Mouse (Mus musculus) right cerebral cortex, postnatal 4 days (tissue): ENCODE results near the gene Grhl1.
"Not testable (repeated sequence)": the region's sequence is repeated elsewhere in the genome, so short reads cannot be mapped to it uniquely, and the experiment has no call there.

Source experiments
- DNase-seq: peaks from one replicate; pipeline ENCODE4 v3.0.0-alpha.2; 2022

Gene Grhl1

DNA sequence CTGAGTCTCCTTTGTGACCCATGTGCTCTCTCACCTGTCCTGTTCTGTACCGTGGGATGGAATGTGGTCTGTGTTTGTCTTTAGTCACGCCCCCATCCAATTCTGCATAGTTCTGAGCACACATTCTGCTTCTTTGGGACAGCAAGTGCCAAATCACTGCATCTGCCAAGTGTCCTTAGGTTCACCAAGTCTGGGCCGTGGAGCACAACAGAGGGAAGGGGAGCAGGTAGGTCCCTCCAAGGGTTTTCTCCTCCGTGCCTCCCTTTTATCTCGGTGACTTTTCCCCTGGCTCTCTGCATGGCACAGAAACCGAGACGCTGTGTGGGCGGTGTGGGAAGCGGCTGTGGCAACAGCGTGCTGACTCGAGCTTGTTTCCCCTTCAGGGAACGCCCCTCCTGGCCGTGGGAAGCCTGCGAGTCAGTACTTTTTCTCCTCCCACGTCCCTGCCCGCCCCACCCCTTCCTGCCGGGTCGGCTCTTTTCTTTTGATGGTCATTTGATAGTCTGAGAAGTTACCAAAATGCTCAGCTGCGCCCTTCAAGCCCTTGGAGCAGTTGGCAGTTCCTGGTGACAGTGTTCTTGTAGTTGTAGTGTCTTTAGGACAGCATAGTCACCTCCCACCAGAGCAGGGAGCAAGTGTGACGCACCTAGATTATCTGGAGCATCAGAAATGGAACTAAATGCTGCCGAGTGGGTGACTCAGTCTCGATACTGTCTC, 21.0 kb downstream of the Grhl1 start:
- peak; percentile 31 for DNase-seq

DNA sequence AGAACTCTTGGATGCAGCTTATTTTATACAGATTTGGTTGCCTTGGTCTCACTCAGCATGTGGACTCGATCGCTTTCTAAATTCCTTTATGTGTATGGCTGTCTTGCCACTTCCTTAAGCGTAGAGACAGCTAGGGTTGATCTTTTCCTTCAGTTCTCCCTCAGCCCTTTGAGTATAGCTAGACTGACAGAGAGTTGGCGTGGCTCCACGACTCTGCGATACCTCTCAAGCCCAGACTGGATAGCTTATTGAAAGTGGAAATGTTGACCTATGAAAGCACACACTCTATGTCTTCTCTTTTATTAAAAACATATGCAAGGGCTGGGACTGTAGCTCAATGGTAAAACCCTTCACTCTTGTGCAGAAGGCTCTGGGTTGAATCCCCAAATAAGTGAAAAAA, 25.3 kb downstream of the Grhl1 start:
- no peak for DNase-seq

DNA sequence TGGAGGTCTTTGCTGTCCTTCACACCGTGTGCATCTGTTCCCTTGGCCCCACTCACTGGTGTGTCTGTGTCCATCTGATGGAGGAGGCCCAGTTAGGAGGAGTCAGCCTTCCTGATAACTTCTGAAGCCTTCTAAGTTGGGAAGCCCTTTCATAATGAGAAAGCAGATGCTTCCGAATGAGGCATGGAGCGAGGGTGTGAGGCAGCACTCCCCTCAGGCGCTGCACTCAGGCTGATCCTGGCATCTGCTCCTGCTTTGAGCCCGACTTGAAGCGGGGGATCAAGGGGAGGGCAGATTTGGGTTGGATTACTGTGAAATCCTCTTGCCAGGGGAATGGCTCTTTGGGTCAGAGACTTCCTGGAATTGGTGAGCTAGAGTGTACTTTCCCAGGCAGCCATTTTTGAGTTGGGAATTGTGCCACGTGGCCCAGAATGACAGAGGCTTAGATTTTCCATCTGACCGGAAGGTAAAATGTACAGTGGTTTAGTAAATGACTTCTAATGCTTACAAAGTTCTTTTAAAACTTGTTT, 27.3 kb downstream of the Grhl1 start:
- DNase-seq, result no peak

DNA sequence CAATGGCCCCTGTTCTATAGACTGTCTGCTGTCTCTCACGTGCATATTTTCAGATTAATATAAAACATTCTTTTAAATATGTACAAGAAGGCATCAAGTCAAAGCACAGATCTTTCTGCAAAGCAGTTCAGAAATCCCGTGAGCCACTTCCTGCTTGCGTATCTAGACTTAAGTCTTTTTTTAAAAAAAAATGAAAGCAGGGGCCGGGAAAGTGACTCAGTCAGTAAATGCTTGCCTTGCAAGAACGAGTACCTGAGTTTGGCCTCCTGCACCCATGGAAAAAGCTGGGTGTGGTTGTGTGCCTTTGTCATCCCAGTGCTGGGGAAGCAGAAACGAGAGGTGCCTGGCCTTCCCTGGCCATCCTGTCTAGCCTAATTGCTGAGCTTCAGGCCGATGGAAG, 28.0 kb downstream of the Grhl1 start:
- DNase-seq, result no peak

DNA sequence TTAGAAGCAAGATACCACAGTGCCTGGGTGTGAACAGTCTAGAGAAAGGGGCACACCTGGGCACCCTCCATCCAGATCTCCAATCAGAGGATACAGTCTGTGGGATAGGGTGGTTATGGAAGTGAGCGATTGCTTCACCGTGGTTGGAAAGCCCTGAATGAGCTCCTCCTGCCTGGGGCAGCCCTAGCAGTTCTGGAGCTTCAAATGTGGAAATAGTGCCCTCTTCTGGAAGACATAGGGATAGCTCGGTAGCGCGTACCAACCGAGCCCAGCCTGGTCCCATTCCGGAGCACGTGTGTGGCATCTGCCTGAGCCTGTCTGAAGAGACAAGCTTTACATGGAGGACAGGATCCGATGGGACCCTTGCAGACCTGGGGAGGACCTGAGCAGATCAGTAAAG, 28.7 kb downstream of the Grhl1 start:
- peak; percentile 54 for DNase-seq

DNA sequence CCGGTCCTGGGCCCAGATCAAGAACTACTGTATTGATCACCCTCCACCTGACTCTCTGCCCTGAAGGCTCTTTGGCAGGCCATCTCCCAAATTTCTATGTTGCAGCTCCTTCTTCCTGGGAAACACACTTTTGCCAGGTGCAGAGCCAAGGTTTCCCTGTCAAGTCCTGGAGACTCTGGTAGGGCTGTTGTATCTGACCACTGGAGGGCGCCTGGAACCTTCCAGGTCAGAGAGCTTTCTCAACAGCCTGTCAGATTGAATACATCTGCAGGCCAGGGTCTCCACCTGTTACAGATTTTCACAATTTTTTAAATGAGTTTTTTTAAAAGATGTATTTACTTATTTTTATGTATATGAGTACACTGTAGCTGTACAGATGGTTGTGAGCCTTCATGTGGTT, 31.2 kb downstream of the Grhl1 start:
- peak; percentile 76 for DNase-seq

DNA sequence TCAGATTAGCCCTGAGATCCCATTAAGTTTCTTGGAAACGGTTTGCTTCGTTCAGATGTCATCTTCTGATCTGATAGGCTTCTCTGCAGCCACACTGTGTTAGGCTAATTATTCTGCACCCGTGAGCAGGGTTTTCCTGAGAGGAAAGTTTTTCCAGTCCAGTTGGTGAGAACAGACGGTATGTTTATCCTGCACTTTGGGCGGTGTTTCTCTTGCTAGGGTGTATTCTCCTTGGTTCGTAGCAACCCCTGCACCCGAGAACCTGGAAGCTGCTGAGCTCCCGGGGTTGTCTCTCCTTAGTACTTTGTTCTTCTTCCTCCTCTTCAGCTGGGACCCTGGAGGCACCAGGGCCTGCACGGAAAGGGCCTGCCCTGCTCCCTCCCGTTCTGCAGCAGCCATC, 34.1 kb downstream of the Grhl1 start:
- DNase-seq, result no peak

DNA sequence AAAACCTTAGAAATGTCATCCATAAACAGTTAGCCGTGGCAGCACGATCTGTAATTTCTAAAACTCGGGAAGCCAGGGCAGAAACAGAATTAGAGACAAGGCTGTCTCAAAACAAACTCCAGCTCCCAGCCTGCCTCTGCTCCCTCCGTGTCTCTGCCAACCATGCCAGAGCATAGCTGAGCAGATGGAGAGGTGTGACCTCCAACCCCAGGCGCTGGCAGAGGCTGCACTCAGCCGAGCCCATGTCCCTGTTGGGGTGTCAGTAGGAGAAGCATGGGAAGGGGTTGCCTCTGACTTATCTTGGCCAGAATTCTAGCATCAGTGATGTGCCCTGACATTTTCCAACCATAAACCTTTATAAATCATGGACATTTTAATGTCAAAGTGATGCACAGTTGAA, 40.5 kb downstream of the Grhl1 start:
- DNase-seq, result no peak

DNA sequence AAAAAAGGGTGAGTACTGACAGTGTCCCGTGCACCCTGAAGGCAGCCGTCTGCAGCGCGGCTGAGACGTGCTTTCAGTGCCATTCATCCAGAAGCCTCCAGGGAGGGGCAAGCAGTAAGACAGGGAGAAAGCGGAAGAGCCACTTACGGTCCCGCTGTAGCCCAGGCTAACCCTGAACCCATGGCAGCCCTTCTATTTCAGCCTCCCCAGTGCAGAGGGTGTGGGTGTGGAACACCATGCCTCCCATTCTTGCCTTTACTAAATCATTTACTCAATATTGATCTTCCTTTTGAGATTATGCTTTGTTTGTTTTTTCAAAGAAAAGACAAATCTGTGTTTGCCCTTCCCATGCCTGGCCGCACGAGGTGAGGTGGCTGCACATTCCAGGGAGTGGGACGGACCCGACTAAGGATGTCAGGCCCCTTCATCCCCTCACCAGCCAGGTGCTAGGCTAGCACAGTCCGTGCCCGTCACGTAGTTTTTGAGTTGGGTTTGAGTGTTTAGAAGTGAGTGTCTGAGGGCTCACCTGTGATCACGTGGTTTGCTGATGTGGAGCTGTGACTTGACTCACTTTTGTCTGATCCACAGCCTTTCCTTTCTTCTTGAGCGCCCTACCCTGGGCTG, 42.5 kb downstream of the Grhl1 start:
- no peak for DNase-seq

DNA sequence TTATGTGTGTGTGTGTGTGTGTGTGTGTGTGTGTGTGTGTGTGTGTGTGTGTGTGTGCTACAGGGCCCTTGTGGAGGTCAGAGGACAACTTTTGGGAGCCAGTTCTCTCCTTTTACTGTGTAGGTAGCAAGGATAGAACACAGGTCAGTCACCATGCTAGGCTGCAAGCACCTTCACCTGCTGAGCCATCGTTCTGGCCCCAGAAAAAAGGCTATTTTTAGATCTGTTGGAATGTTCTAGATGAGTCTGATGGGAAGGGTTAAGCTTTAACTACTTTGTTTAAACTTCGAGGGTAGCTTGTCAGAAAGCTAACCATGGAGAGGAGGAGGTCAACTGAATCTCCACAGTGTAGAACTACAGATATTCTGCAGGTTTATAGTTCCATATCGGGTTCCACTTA, 43.1 kb downstream of the Grhl1 start:
- DNase-seq, result no peak

DNA sequence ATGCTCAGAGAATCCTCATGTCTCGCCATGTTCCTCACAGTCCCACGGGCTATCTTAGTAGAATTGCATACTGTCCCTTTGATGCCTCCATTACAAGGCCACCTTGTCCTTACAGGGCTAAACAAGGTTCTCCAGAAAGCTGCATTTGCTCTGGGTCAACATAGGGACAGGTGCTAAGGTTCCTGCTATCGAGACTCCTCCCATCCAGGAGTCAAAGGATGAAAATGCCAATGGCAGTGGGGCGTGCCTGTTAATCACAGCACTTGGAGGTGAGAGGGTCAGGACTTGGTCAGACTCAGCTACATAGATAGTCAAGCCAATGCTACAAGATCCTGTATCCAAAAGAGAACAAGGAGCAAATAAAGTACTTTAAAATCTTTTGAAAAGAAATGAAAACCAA, 47.4 kb downstream of the Grhl1 start:
- no peak for DNase-seq

DNA sequence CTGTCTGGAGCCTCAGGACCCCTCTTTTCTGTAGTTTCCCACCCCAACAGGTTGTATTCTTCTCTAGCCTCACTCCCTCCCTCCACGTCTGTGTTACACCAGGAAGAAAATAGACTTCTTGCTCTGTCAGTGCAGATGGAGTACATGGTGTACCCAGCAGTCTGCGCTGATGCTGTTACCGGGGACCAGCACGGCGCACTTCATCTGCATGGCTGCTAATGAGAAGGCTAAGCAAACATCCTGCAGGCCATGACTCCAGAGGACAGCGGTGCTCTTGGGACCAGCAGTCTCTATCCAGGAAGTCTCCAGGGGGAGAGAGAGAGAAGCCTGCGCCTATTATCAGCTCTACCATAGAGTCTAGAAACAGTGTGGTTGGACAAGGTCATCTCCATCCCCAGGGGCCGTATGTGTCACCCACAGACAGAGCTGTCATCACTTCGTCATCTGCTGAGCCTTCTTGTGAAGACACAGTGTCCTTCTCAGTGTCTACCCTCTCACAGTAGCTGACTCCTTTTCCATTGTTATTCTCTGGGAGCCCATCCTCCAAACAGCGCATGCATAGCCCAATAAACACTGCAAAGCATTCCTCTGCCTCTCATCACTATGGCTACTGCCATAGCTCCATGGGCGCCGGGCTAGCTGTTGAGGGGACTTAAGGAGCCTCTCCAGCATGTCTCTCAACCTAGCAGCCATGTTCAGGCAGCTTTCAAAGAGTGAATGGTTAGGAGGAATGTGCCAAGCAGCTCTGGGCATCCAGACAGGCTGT, 51.6 kb downstream of the Grhl1 start:
- DNase-seq, result peak; percentile 15

DNA sequence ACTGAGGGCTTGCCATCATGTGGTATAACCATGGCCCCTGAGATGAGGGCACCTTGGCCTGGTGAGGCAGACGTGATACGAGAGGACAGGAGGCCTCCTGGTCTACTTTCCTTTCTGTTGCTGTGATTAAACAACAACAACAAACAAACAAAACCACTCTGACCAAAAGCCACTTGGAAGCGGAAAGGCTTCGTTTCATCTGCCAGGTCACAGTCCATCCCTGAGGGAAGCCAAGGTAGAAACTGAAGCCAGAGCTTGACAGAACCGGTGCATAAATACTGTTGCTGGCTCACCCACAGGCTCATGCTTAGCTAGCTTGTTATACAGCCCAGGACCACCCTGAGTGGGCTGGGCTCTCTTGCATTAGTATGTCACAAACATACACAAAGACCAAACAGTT, 54.3 kb downstream of the Grhl1 start:
- DNase-seq, result no peak

DNA sequence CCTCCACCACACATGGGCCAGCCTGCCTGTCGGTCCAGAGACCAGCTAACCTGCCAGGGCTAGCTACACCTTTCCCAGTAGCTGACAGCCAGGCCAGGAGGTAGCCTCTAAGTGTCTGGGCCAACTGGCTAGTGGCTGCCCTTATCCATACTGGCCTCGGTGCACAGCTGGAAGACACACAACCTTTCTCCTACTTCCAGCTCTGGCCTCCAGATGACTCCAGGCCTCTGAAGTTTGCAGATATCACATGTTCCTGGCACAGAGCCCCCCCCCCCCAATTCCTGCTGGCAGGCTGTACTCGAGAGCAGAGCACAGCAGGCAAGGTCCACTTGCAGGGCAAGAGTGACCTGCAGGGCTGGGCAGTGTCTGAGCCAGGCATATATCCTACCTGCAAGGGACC, 55.1 kb downstream of the Grhl1 start:
- no peak for DNase-seq

DNA sequence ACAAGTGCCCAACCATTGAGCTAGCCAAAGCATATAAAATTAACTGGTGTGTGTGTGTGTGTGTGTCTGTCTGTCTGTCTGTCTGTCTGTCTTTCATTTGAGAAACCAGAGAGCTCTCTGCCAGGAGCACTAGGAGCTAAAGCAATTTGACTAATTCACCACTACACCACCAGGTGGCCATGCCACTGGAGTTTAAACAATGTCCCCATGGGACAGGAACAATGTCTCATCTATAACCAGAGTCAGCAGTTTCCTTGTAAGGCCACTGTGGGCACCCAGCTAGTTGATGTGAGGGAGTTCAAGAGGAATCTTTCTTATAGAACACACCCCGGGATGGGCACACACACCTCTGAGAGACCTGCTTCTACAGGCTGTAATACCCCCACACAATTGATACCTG, 58.1 kb downstream of the Grhl1 start:
- no peak for DNase-seq

DNA sequence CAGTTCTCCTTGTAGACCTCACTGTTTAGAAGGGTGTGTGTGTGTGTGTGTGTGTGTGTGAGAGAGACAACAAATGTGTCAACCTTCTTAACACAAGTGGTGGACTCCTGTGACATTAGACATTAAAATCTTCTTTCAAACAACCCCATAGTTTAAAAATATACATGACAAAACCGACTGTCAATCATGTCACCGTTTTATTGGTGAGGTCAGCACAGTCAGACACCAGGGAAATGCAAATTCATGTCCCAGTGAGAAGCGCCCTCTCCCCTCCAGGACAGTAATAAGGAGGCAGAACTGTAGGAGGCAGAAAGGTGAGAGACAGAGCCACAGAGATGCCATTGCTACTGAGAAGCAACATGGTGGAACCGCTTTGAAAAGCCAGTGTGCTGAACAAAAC, 60.3 kb downstream of the Grhl1 start:
- DNase-seq, result no peak

DNA sequence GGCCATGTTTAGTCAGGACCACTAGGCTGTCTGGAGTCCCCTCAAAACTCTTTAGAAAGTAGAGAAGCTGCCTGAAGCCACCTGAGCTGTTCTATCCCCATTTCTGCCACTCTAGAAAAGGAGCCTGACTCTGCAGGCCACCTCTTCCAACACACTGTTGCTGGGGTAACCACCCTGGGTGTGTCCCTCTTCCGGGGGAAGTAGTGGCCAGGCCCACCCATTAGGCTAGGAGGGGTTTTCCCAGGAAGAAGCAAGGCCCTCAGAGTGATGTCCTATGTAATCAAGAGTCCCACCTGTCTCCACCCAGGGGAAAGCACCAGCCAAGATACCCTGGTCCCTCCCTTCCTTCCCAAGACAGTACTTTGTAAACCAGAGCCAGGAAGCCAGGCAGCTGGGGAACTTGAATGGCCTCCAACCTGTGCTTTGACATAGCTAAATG, 61.7 kb downstream of the Grhl1 start:
- no peak for DNase-seq

DNA sequence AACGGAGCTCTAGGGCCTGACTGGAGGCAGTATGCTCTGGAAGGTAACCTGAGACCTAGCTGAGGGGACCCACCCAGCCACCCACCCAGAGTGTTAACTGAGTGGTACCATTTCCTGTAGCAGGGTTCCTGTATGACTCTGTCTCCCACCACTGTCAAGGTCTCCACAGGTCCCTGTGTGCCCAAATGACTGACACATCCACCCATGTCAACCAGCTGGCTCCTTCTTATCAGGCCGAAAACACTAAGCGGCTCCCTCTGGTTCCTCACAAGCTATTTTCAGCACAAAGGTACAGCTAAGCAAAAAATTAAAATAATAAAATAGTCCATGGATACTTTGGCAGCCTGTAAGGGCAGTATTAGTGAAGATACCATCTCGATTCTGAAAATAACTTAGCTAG, 62.1 kb downstream of the Grhl1 start:
- no peak for DNase-seq

DNA sequence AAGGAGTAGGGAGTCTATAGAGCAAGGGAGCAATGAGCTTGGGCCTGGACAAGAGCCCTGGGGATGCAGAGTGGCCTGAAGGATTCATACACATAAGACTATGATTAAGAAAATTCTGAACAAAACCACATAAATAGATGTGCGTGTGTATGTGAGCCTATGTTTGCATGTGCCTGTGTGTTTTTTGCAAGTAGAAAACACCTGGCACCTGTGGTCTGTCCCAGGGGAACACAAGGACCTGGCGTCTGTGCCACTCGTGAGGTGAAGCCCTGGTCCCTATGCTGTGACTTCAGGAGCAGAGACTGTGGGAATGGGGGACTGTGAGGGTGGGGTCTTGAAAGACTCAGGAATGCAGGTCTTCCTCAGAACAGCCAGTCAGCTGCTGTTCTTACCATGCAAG, 62.6 kb downstream of the Grhl1 start:
- no peak for DNase-seq

DNA sequence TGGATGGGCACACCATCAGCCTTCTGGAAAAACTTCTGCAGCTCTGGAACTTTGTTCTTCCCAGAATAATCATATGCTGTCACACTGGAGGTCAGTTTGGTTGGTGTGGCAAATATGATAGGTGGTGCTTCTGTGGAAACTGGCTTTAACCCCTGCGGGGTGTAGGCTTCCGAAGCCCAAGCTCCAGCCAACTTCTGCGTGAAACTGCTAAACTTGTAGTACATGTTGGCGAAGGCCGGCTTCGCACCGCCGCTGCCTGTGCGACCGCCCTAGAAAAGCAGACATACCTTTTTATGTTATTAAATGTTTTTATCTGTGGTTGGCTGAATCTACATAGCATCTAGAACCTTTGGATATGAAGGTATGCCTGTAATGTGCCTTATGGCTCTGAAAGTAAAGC, 66.7 kb downstream of the Grhl1 start:
- not testable (repeated sequence) for DNase-seq

DNA sequence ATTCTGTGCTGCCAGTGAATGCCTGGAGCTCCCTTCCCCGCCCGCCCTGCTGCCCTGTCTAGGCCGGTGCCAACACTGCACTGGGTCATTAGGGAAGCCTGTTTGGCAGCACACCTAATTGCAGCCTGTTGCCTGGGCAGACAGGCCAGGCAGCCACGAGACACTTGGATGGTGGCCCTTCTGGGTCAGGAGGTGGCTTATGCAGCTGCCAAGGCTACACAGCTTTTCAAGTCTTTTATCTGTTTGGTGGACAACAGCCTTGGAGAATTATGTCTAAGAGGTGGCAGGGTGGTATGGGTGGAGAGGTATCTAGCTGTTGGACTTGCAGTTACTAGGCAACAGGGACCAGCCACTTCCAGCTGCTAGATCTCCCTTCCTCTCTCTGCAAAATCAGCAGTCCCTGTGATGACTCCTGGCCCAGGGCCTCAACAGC, 70.3 kb downstream of the Grhl1 start:
- DNase-seq, result peak; percentile 75

DNA sequence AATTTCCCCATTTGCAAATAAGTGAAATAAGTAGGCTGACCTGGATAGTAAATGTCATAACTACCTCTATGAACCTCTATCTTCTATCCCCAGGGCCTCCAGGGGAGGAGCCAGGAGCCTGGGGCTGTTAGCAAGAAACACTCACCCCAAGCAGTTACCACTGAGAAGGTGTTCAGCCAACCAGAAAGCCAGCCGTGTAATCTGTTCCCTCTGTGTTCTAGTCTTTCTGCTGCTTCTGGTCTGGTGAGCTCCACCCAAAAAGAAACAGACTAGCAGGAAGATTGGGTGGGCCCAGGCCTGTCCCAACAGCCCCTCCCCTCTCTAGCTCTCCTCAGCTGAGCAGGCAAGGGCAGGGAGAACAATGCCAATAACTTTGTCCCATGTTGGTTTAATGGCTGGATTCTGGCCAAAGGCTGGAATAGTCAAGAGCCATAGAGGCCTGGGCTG, 72.1 kb downstream of the Grhl1 start:
- DNase-seq, result no peak

DNA sequence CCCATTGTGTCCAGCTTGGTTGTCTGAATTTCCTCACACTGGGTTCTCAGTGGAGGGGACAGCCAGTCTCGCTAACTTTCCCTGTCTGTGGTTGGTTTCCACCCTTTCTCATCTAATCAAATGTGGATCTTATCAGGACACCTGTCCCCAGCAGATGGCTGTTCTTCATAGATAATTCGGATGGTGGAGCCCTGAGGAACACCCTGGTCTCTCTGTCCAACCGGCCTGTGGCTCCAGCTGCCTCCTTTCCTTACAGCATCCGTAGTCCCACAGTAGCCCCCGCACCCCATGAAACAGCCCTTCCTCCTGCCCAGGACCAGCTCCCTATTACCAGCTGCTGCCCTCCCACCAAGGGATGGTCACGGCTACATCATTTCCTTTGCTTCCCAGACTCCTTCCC, 73.8 kb downstream of the Grhl1 start:
- no peak for DNase-seq

DNA sequence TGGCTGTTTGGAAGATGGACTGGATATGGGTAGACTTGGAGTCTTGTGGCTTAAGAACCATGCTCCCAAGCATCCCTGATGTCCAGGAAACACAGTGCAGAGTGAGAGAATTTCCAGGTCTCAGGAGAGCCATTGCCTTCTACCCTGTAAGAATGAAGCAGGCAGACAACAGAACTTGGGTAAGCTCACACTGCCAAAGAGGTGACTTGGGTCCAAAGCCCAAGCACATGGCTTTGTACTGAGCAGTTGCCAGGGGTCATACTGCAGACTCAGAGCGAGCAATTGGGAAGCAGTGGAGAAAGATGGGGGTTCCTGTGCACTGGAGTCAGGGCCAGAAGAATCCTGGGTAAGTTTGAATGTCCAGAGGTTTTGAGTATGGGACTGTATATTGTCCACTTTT, 76.0 kb downstream of the Grhl1 start:
- no peak for DNase-seq
